Mouse (Mus musculus): ENCODE measurements around the gene Ints7. TPM values are rescaled to one million over a fixed set of nuclear protein-coding genes. Genes with fewer than 3 reads are reported as not detected.

Gene Ints7
- polyA plus RNA-seq, 1 experiment from 2014 or later = 35.7 TPM

- Histone ChIP-seq H3K4me2 (ENCODE audit: low read depth, low read length) (no peak overlapping the region), H3K27me3 (replicated peaks; ENCODE audit: control insufficient read depth, insufficient read depth, low read length) (no peaks in the 10 kb centered on the region), H3K4me1 (ENCODE audit: control insufficient read depth, insufficient read depth, low read length) (no peaks in the 10 kb centered on the region), H3K4me3 (ENCODE audit: low read length) (no peak overlapping the region), H3K27ac (ENCODE audit: low read length) (no peak overlapping the region), H3K9me3 (ENCODE audit: control insufficient read depth, low read length) (no peaks in the 10 kb centered on the region), H3K36me3 (ENCODE audit: control insufficient read depth, insufficient read depth, low read length) (no peaks in the 10 kb centered on the region), H3K9ac (ENCODE audit: low read depth, low read length) (no peak overlapping the region)
- ATAC-seq = no peak
- 67% methylated on average over 2 of the region's 2 CpGs for WGBS
Observed at GRCm38 (mm10) chr1:191634116-191634515, 58.7 kb downstream of the Ints7 start.

- ATAC-seq = no peak
- Histone ChIP-seq H3K27me3 (replicated peaks; ENCODE audit: control insufficient read depth, insufficient read depth, low read length) (no peaks in the 10 kb centered on the region), H3K9me3 (ENCODE audit: control insufficient read depth, low read length) (no peaks in the 10 kb centered on the region), H3K9ac (ENCODE audit: low read depth, low read length) (no peak overlapping the region), H3K4me2 (ENCODE audit: low read depth, low read length) (no peak overlapping the region), H3K4me1 (ENCODE audit: control insufficient read depth, insufficient read depth, low read length) (peaks cover 9% of the 10 kb centered on the region; the same call in 1 of the 2 replicates), H3K4me3 (ENCODE audit: low read length) (no peak overlapping the region), H3K36me3 (ENCODE audit: control insufficient read depth, insufficient read depth, low read length) (no peaks in the 10 kb centered on the region), H3K27ac (ENCODE audit: low read length) (no peak overlapping the region)
- 82% methylated on average over 2 of the region's 2 CpGs for WGBS
Observed at GRCm38 (mm10) chr1:191638404-191638803, 63.0 kb downstream of the Ints7 start.

DNA sequence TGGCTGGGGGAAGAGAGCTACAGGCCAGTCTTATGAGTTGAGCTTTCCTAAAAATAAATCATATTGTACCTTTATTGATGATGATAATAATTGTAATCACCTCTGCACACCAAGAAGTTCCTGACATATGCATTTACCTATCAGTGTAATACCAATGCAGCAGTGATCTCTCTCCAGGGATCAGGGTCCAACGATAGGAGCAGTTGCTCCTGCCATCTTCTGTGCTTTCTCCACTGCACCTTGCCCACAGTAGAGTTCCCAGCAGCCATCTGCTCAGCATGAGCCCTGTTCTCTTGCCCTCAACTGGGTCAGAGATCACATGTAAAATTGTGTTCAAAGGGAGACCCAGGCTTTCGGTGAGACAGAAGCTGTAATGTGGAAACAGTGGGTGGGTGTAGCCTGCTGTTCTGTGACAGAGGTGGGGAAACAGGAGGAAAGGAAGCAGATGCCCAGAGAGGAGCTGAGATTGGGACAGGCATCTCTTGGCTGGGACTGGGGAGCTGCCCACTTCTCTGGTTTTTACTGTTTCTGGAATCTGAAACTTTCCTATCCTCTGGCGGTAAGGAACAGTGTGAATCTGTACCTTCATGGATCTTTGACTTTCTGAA is 63.9 kb downstream of the Ints7 start:
- no peaks in the 10 kb centered on the region for H3K27me3 ChIP-seq (replicated peaks; ENCODE audit: control insufficient read depth, insufficient read depth, low read length)
- H3K4me3 ChIP-seq (ENCODE audit: low read length) = no peak overlapping the region
- H3K9me3 ChIP-seq (ENCODE audit: control insufficient read depth, low read length) = no peaks in the 10 kb centered on the region
- H3K9ac ChIP-seq (ENCODE audit: low read depth, low read length) = no peak overlapping the region
- peak; percentile 72 for ATAC-seq
- H3K4me1 ChIP-seq (ENCODE audit: control insufficient read depth, insufficient read depth, low read length) = peaks cover 9% of the 10 kb centered on the region; the same call in 1 of the 2 replicates
- H3K36me3 ChIP-seq (ENCODE audit: control insufficient read depth, insufficient read depth, low read length) = no peaks in the 10 kb centered on the region
- H3K27ac ChIP-seq (ENCODE audit: low read length) = peak overlapping the region; percentile 54
- 69% methylated on average over 3 of the region's 3 CpGs for WGBS
- no peak overlapping the region for H3K4me2 ChIP-seq (ENCODE audit: low read depth, low read length)

DNA sequence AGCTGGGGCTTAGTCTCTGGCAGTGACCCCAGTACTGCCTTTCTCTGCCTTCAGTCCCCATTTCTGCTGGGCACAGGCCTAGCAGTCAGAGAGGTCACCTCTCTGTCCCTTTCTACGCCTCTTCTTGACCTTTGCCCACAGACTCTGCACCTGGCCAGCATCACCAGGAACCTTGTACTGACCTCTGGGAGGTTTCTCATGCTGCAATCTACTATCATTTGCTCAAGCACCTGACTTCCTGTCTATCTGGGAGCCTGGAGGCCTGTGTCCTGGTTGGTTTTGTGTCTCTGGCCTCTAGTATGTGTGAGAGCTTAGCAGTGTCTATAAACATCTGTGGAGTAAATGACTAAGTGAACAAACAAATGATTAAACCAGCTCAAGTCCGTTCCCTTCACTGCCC is 64.7 kb downstream of the Ints7 start:
- H3K4me1 ChIP-seq (ENCODE audit: control insufficient read depth, insufficient read depth, low read length) = peaks cover 9% of the 10 kb centered on the region; the same call in 1 of the 2 replicates

GRCm38 (mm10) chr1:191640848-191641247 is 65.4 kb downstream of the Ints7 start:
- WGBS = 83% methylated on average over 3 of the region's 3 CpGs
- H3K27ac ChIP-seq (ENCODE audit: low read length) = no peak overlapping the region
- ATAC-seq = no peak

More for the DNA sequence above, 64.7 kb downstream of the Ints7 start:
- Histone ChIP-seq H3K9ac (ENCODE audit: low read depth, low read length) (no peak overlapping the region), H3K36me3 (ENCODE audit: control insufficient read depth, insufficient read depth, low read length) (no peaks in the 10 kb centered on the region), H3K27ac (ENCODE audit: low read length) (peak overlapping the region; percentile 54; the same call in 1 of the 2 replicates), H3K4me3 (ENCODE audit: low read length) (no peak overlapping the region), H3K27me3 (replicated peaks; ENCODE audit: control insufficient read depth, insufficient read depth, low read length) (no peaks in the 10 kb centered on the region), H3K4me2 (ENCODE audit: low read depth, low read length) (no peak overlapping the region), H3K9me3 (ENCODE audit: control insufficient read depth, low read length) (no peaks in the 10 kb centered on the region)
- ATAC-seq = peak; percentile 61
- 42% methylated on average over 2 of the region's 2 CpGs for WGBS

GRCm38 (mm10) chr1:191641438-191641837 is 66.0 kb downstream of the Ints7 start:
- no peak for ATAC-seq
- H3K9ac ChIP-seq (ENCODE audit: low read depth, low read length) = no peak overlapping the region
- H3K36me3 ChIP-seq (ENCODE audit: control insufficient read depth, insufficient read depth, low read length) = no peaks in the 10 kb centered on the region
- no peak overlapping the region for H3K4me3 ChIP-seq (ENCODE audit: low read length)
- H3K27me3 ChIP-seq (replicated peaks; ENCODE audit: control insufficient read depth, insufficient read depth, low read length) = no peaks in the 10 kb centered on the region
- no peak overlapping the region for H3K4me2 ChIP-seq (ENCODE audit: low read depth, low read length)
- no peaks in the 10 kb centered on the region for H3K9me3 ChIP-seq (ENCODE audit: control insufficient read depth, low read length)
- 29% methylated on average over 2 of the region's 2 CpGs for WGBS
- H3K27ac ChIP-seq (ENCODE audit: low read length) = no peak overlapping the region
- H3K4me1 ChIP-seq (ENCODE audit: control insufficient read depth, insufficient read depth, low read length) = peaks cover 9% of the 10 kb centered on the region; the same call in 1 of the 2 replicates

More at GRCm38 (mm10) chr1:191640848-191641247, 65.4 kb downstream of the Ints7 start:
- H3K9ac ChIP-seq (ENCODE audit: low read depth, low read length) = no peak overlapping the region
- no peaks in the 10 kb centered on the region for H3K27me3 ChIP-seq (replicated peaks; ENCODE audit: control insufficient read depth, insufficient read depth, low read length)
- no peak overlapping the region for H3K4me2 ChIP-seq (ENCODE audit: low read depth, low read length)
- no peaks in the 10 kb centered on the region for H3K36me3 ChIP-seq (ENCODE audit: control insufficient read depth, insufficient read depth, low read length)
- no peak overlapping the region for H3K4me3 ChIP-seq (ENCODE audit: low read length)
- no peaks in the 10 kb centered on the region for H3K9me3 ChIP-seq (ENCODE audit: control insufficient read depth, low read length)
- H3K4me1 ChIP-seq (ENCODE audit: control insufficient read depth, insufficient read depth, low read length) = peaks cover 9% of the 10 kb centered on the region; the same call in 1 of the 2 replicates

DNA sequence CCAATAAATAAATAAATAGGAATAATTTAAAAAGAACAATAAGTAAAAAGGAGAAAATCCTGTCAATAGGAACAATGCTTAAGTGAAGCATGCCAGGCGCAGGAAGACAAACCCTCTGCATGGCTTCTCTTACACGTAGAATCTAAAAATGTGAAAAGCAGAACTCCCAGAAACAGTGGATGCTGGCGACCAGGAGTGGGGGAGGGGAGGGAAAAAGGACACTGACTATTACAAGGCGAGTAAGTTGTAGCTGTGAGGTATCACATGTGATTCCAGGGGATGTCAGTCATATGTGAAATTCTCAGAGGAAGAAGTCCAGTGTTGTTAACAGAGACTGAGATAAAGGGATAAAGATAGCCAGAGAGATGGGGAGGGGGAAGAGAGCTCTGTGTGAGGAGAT is 67.5 kb downstream of the Ints7 start:
- H3K9me3 ChIP-seq (ENCODE audit: control insufficient read depth, low read length) = no peaks in the 10 kb centered on the region
- H3K36me3 ChIP-seq (ENCODE audit: control insufficient read depth, insufficient read depth, low read length) = no peaks in the 10 kb centered on the region
- H3K4me2 ChIP-seq (ENCODE audit: low read depth, low read length) = no peak overlapping the region
- ATAC-seq = no peak
- H3K4me3 ChIP-seq (ENCODE audit: low read length) = no peak overlapping the region
- H3K4me1 ChIP-seq (ENCODE audit: control insufficient read depth, insufficient read depth, low read length) = peaks cover 9% of the 10 kb centered on the region; the same call in 1 of the 2 replicates
- WGBS = 60% methylated on average over 4 of the region's 4 CpGs
- H3K27me3 ChIP-seq (replicated peaks; ENCODE audit: control insufficient read depth, insufficient read depth, low read length) = no peaks in the 10 kb centered on the region
- no peak overlapping the region for H3K27ac ChIP-seq (ENCODE audit: low read length)
- no peak overlapping the region for H3K9ac ChIP-seq (ENCODE audit: low read depth, low read length)

DNA sequence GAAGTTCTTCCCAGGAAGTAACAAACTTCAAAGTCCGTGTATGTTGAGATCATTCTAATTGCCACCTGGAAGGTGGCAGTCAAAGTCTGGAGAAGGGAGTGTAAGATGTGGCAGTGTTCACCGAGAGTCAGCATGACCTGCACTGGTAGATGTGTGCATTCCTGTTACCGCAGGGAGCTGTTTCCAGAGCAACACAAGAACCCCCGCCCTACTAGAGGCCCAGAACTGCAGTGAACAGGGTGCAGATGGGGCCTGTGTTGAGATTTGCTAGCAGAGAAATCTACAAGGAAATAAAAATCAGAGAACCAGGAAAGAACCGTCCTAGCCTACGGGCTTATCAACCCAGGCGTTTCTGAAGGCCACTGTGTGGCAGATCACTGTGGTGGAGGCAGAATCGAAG is 70.5 kb downstream of the Ints7 start:
- WGBS = 44% methylated on average over 8 of the region's 8 CpGs
- H3K4me2 ChIP-seq (ENCODE audit: low read depth, low read length) = no peak overlapping the region
- no peak overlapping the region for H3K9ac ChIP-seq (ENCODE audit: low read depth, low read length)

GRCm38 (mm10) chr1:191647590-191647989 is 72.2 kb downstream of the Ints7 start:
- no peaks in the 10 kb centered on the region for H3K9me3 ChIP-seq (ENCODE audit: control insufficient read depth, low read length)
- H3K27me3 ChIP-seq (replicated peaks; ENCODE audit: control insufficient read depth, insufficient read depth, low read length) = no peaks in the 10 kb centered on the region
- H3K4me2 ChIP-seq (ENCODE audit: low read depth, low read length) = no peak overlapping the region
- H3K4me3 ChIP-seq (ENCODE audit: low read length) = no peak overlapping the region
- ATAC-seq = no peak
- H3K27ac ChIP-seq (ENCODE audit: low read length) = no peak overlapping the region
- H3K9ac ChIP-seq (ENCODE audit: low read depth, low read length) = no peak overlapping the region
- 43% methylated on average over 3 of the region's 3 CpGs for WGBS
- H3K4me1 ChIP-seq (ENCODE audit: control insufficient read depth, insufficient read depth, low read length) = no peaks in the 10 kb centered on the region
- H3K36me3 ChIP-seq (ENCODE audit: control insufficient read depth, insufficient read depth, low read length) = no peaks in the 10 kb centered on the region

More for the DNA sequence above, 70.5 kb downstream of the Ints7 start:
- Histone ChIP-seq H3K36me3 (ENCODE audit: control insufficient read depth, insufficient read depth, low read length) (no peaks in the 10 kb centered on the region), H3K9me3 (ENCODE audit: control insufficient read depth, low read length) (no peaks in the 10 kb centered on the region), H3K27me3 (replicated peaks; ENCODE audit: control insufficient read depth, insufficient read depth, low read length) (no peaks in the 10 kb centered on the region), H3K4me3 (ENCODE audit: low read length) (no peak overlapping the region), H3K27ac (ENCODE audit: low read length) (peak overlapping the region; percentile 80), H3K4me1 (ENCODE audit: control insufficient read depth, insufficient read depth, low read length) (0 out of 2 replicates have a peak, but pooled peaks cover 3% of the 10 kb centered on the region)
- peak; percentile 98 for ATAC-seq

DNA sequence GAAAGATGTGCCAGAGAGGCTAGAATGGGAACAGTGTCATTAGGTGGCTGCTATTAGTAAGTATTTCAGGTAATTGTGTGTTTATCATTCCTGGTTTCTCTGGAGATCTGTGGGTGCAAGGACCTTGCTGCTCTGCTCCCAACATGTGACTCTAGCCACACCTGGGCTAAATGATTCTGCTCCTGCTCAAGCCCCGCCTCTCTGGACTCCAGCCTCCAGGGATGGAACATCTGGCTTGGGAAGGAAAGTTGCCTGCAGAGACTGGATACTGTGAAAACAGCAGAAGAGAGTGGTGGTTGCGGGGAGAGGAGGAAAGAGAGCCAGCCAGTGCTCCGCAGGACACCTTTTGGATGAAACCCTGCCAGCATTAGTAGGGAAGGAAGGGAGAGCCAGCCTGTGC is 84.0 kb downstream of the Ints7 start:
- Histone ChIP-seq H3K27me3 (replicated peaks; ENCODE audit: control insufficient read depth, insufficient read depth, low read length) (no peaks in the 10 kb centered on the region), H3K36me3 (ENCODE audit: control insufficient read depth, insufficient read depth, low read length) (no peaks in the 10 kb centered on the region), H3K4me3 (ENCODE audit: low read length) (no peak overlapping the region), H3K9ac (ENCODE audit: low read depth, low read length) (no peak overlapping the region), H3K9me3 (ENCODE audit: control insufficient read depth, low read length) (no peaks in the 10 kb centered on the region), H3K4me2 (ENCODE audit: low read depth, low read length) (no peak overlapping the region), H3K4me1 (ENCODE audit: control insufficient read depth, insufficient read depth, low read length) (peaks cover 13% of the 10 kb centered on the region), H3K27ac (ENCODE audit: low read length) (no peak overlapping the region)
- peak; percentile 67 for ATAC-seq
- 89% methylated on average over 3 of the region's 3 CpGs for WGBS
